Mouse (Mus musculus) neural tube, embryonic 10.5 days (tissue): Measurements from ENCODE around the gene Terb2.
A peak's percentile ranks its signal among the peaks of the same experiment; 100 is the strongest.

Experiments used
- DNase-seq: peaks from one replicate; pipeline ENCODE4 v3.0.0-alpha.2; 2017; ENCODE audit warnings: low spot score; ENCODE audit errors: extremely low spot score

The Terb2 gene

GRCm38 (mm10) chr2:122186106-122186505 is at the start of gene Terb2, which contains the start of gene Patl2:
Gene Terb2 (plus strand): TSS chr2:122186272.
Gene Patl2 (minus strand): TSS chr2:122186189.
- no peak for DNase-seq

- no peak for DNase-seq
Observed at GRCm38 (mm10) chr2:122137839-122138465, 48.1 kb upstream of the Terb2 start.

GRCm38 (mm10) chr2:122140815-122141214 is 45.3 kb upstream of the Terb2 start:
- no peak for DNase-seq

GRCm38 (mm10) chr2:122141332-122141967 is 44.6 kb upstream of the Terb2 start:
- no peak for DNase-seq

GRCm38 (mm10) chr2:122143111-122143510 is 43.0 kb upstream of the Terb2 start:
- no peak for DNase-seq

- DNase-seq: no peak
Observed at GRCm38 (mm10) chr2:122145756-122146155, 40.3 kb upstream of the Terb2 start.

- no peak for DNase-seq
Observed at GRCm38 (mm10) chr2:122146687-122147086, 39.4 kb upstream of the Terb2 start.

GRCm38 (mm10) chr2:122147508-122148241 is 38.4 kb upstream of the Terb2 start, which contains the start of gene B2m:
Gene B2m (plus strand): TSS chr2:122147686.
- peak; percentile 94 for DNase-seq

- peak; percentile 18 for DNase-seq
Observed at GRCm38 (mm10) chr2:122148242-122148917, 37.7 kb upstream of the Terb2 start.

GRCm38 (mm10) chr2:122149316-122149715 is 36.8 kb upstream of the Terb2 start:
- DNase-seq: no peak

GRCm38 (mm10) chr2:122149716-122150115 is 36.4 kb upstream of the Terb2 start:
- no peak for DNase-seq

- DNase-seq: no peak
Observed at GRCm38 (mm10) chr2:122151221-122151620, 34.9 kb upstream of the Terb2 start.

GRCm38 (mm10) chr2:122152850-122153249 is 33.2 kb upstream of the Terb2 start:
- DNase-seq: no peak

- no peak for DNase-seq
Observed at GRCm38 (mm10) chr2:122153681-122154365, 32.2 kb upstream of the Terb2 start.

- no peak for DNase-seq
Observed at GRCm38 (mm10) chr2:122154479-122154878, 31.6 kb upstream of the Terb2 start.

- no peak for DNase-seq
Observed at GRCm38 (mm10) chr2:122155292-122155691, 30.8 kb upstream of the Terb2 start.

- no peak for DNase-seq
Observed at GRCm38 (mm10) chr2:122156051-122156700, 29.9 kb upstream of the Terb2 start.

- no peak for DNase-seq
Observed at GRCm38 (mm10) chr2:122157561-122157960, 28.5 kb upstream of the Terb2 start.

GRCm38 (mm10) chr2:122158362-122158802 is 27.7 kb upstream of the Terb2 start:
- DNase-seq: no peak

GRCm38 (mm10) chr2:122159667-122160066 is 26.4 kb upstream of the Terb2 start:
- no peak for DNase-seq

GRCm38 (mm10) chr2:122160680-122161079 is 25.4 kb upstream of the Terb2 start, which contains the start of gene Trim69:
Gene Trim69 (plus strand): TSS chr2:122160700.
- DNase-seq: peak; percentile 79
